ENCODE assay signal across 17 mouse cellular contexts in the genomic region with DNA sequence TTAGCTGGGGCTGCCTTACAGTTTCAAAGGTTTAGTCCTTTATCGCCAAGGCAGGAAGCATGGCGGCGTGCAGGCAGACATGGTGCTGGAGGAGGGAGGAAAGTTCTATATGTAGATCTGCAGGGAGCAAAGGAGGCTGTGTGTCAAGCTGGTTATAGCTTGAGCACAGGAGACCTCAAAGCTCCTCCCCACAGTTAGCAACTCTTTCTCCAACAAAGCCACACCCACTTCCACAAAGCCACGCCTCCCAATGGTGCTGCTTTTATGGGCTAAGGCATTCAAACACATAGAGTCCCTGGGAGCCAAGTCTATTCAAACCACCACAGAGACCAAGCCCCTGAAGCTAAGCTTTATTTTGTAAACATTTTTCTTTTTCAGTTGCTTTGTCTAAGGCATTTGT. TPM values are rescaled to one million over a fixed set of nuclear protein-coding genes. Genes with fewer than 3 reads are reported as not detected.
DNase-seq lines count a peak whose midpoint lies in the region; ATAC-seq and TF ChIP-seq lines count a peak whose summit lies in the region.
"Had no signal": no experiment of that assay in that cellular context is flagged by ENCODE, and none has a peak within 500 bp of the region (broad histone marks: within the 10 kb centered on the region; RNA-seq: fewer than 3 reads in every experiment).

No protein-coding gene starts in this region.

- no peak for ATAC-seq in CD4-positive, CD25-positive, alpha-beta regulatory T cell, adult 4 months
- ATAC-seq in liver, embryonic 13.5 days (ENCODE audit: low read depth): no peak
- no peak for ATAC-seq in liver, embryonic 11.5 days (replicated peaks; ENCODE audit: low FRiP score)
- ATAC-seq: intestine, embryonic 16.5 days had no signal

- H3K4me3 ChIP-seq in liver, embryonic 13.5 days (replicated peaks): no peak overlapping the region
- no peak overlapping the region for H3K4me3 ChIP-seq in liver, embryonic 11.5 days (ENCODE audit: low read depth, low read length)
- no peak overlapping the region for H3K4me3 ChIP-seq in ES-E14 (ENCODE audit: insufficient read depth in 1 of 2, low read depth in 1 of 2, low read length in 2 of 2, poor library complexity in 1 of 2, severe bottlenecking in 1 of 2)
- H3K4me3 ChIP-seq: embryonic facial prominence, embryonic 10.5 days; hindbrain, embryonic 12.5 days; limb, embryonic 15.5 days; neural tube, embryonic 13.5 days had no signal

- no peaks in the 10 kb centered on the region for H3K27me3 ChIP-seq in liver, embryonic 13.5 days
- no peaks in the 10 kb centered on the region for H3K27me3 ChIP-seq in liver, embryonic 11.5 days (replicated peaks; ENCODE audit: control insufficient read depth, insufficient read depth, low read length)
- H3K27me3 ChIP-seq: hindbrain, embryonic 12.5 days; limb, embryonic 15.5 days; neural tube, embryonic 13.5 days had no signal

- no peak overlapping the region for H3K4me2 ChIP-seq in liver, embryonic 13.5 days
- no peak overlapping the region for H3K4me2 ChIP-seq in liver, embryonic 11.5 days
- H3K4me2 ChIP-seq: hindbrain, embryonic 12.5 days; limb, embryonic 15.5 days; neural tube, embryonic 13.5 days had no signal

- in situ Hi-C loops in ES-E14 (cut with MboI; ENCODE audit: low sequenced_read_pairs in 2 of 2, unreplicated experiment in 2 of 2): no loop called here

- no peaks in the 10 kb centered on the region for H3K9me3 ChIP-seq in liver, embryonic 13.5 days (replicated peaks)
- H3K9me3 ChIP-seq in liver, embryonic 11.5 days (ENCODE audit: control insufficient read depth, low read length): no peaks in the 10 kb centered on the region
- no peaks in the 10 kb centered on the region for H3K9me3 ChIP-seq in ES-E14 (ENCODE audit: control insufficient read depth, insufficient read depth, low read depth, low read length)
- H3K9me3 ChIP-seq: embryonic facial prominence, embryonic 10.5 days; hindbrain, embryonic 12.5 days; limb, embryonic 15.5 days; neural tube, embryonic 13.5 days had no signal

- H3K4me1 ChIP-seq in liver, embryonic 13.5 days (replicated peaks): peaks cover 67% of the 10 kb centered on the region
- peaks cover 31% of the 10 kb centered on the region for H3K4me1 ChIP-seq in liver, embryonic 11.5 days (replicated peaks; ENCODE audit: control insufficient read depth, insufficient read depth, low read length)
- H3K4me1 ChIP-seq in ES-E14 (ENCODE audit: control insufficient read depth in 2 of 2, insufficient read depth in 2 of 2, low read length in 2 of 2, poor library complexity in 1 of 2): peaks cover 0 to 7% of the 10 kb centered on the region in 2 experiments; a peak in 2 of 4 replicates

- H3K27ac ChIP-seq in liver, embryonic 13.5 days: no peak overlapping the region
- no peak overlapping the region for H3K27ac ChIP-seq in liver, embryonic 11.5 days (ENCODE audit: low read depth, low read length)
- no peak overlapping the region for H3K27ac ChIP-seq in ES-E14 (ENCODE audit: insufficient read depth, low read depth, low read length, poor library complexity, severe bottlenecking)
- H3K27ac ChIP-seq: embryonic facial prominence, embryonic 10.5 days; hindbrain, embryonic 12.5 days; limb, embryonic 15.5 days; neural tube, embryonic 13.5 days had no signal

- H3K9ac ChIP-seq in liver, embryonic 13.5 days: no peak overlapping the region
- H3K9ac ChIP-seq in liver, embryonic 11.5 days (ENCODE audit: low read depth, low read length): no peak overlapping the region
- no peak overlapping the region for H3K9ac ChIP-seq in ES-E14 (ENCODE audit: insufficient read depth, low read depth, low read length, poor library complexity, severe bottlenecking)
- H3K9ac ChIP-seq: hindbrain, embryonic 12.5 days; limb, embryonic 15.5 days; neural tube, embryonic 13.5 days had no signal

- H3K36me3 ChIP-seq in liver, embryonic 13.5 days: peaks cover 32% of the 10 kb centered on the region
- H3K36me3 ChIP-seq in liver, embryonic 11.5 days (ENCODE audit: control insufficient read depth, insufficient read depth, low read length): peaks cover 6% of the 10 kb centered on the region; the same call in 1 of the 2 replicates
- H3K36me3 ChIP-seq in ES-E14 (ENCODE audit: control insufficient read depth, insufficient read depth, low read length, poor library complexity, severe bottlenecking): no peaks in the 10 kb centered on the region
- H3K36me3 ChIP-seq: hindbrain, embryonic 12.5 days; limb, embryonic 15.5 days had no signal

- WGBS in liver, embryonic 13.5 days (ENCODE audit: insufficient replicate concordance): 59% methylated on average over 4 of the region's 4 CpGs
- 65% methylated on average over 4 of the region's 4 CpGs for WGBS in liver, embryonic 11.5 days

- peak; percentile 24 for DNase-seq in CD4-positive, CD25-positive, alpha-beta regulatory T cell, adult 2 months (ENCODE audit: low read depth, low spot score)
- peak; percentile 32 for DNase-seq in liver, embryonic 13.5 days
- DNase-seq in liver, embryonic 11.5 days (ENCODE audit: low spot score): no peak
- DNase-seq in ES-E14 (ENCODE audit: low read depth, low spot score): peak; percentile 80
- DNase-seq in induced T-regulatory cell, adult 2 months (ENCODE audit: low read depth): peak; percentile 42
- DNase-seq in spleen, adult 18-20 months: no peak
- DNase-seq in spleen, adult 12 weeks (ENCODE audit: low spot score): no peak
- DNase-seq: cerebellum, adult 9-10 months; gastrocnemius, postnatal 36 days; layer of hippocampus, postnatal 36 days; thymus, adult 18-20 months had no signal

TF ChIP-seq in ES-E14, 5 proteins besides CTCF, POLR2A, EP300 and RAD21:
- TF ChIP-seq ZC3H11A (IDR thresholded peaks at IDR 0.05; ENCODE audit: borderline replicate concordance, low read depth, low read length) (no peak), ZNF384 (IDR thresholded peaks at IDR 0.05; ENCODE audit: low read depth, low read length) (no peak), MAFK (IDR thresholded peaks at IDR 0.05; ENCODE audit: insufficient read depth, low read depth, low read length) (no peak), CHD2 (IDR thresholded peaks at IDR 0.05; ENCODE audit: low read depth, low read length) (no peak), HCFC1 (IDR thresholded peaks at IDR 0.05; ENCODE audit: borderline replicate concordance, insufficient read depth, low read length) (no peak)

RNA-seq across cellular contexts. Expression of a gene that starts 2.3 kb away (rescaled TPM):
- polyA plus RNA-seq in CD4-positive, CD25-positive, alpha-beta regulatory T cell, adult 4 months (2017; shearing (Covaris generic)): 10 to 100 TPM; 61.7 to 71.8 TPM
- polyA plus RNA-seq in liver, embryonic 13.5 days (2015; fragmentation: Nextera tagmentation; extraction: Ambion mirVana): 38.4 and 43.5 TPM in 2 replicates
- 80.7 and 82.4 TPM in 2 replicates for polyA plus RNA-seq in liver, embryonic 11.5 days (2014; fragmentation: Nextera tagmentation; extraction: Ambion mirVana)
- total RNA-seq in ES-E14 (2012; rRNA removed): 5.0 and 6.2 TPM in 2 replicates

RNA-seq across cellular contexts. Expression of a gene that starts 20.5 kb away (rescaled TPM):
- 1 to 10 TPM; 1.4 to 2.4 TPM for polyA plus RNA-seq in CD4-positive, CD25-positive, alpha-beta regulatory T cell, adult 4 months (2017; shearing (Covaris generic))
- polyA plus RNA-seq in liver, embryonic 13.5 days (2015; fragmentation: Nextera tagmentation; extraction: Ambion mirVana): 88.8 and 96.7 TPM in 2 replicates
- 164 and 179 TPM in 2 replicates for polyA plus RNA-seq in liver, embryonic 11.5 days (2014; fragmentation: Nextera tagmentation; extraction: Ambion mirVana)
- 37.3 and 55.3 TPM in 2 replicates for total RNA-seq in ES-E14 (2012; rRNA removed)

Comparison
In these comparisons a context has a peak if more than half of its experiments do, and no peak if none do; other contexts are left out.
1. DNase-seq: peak in CD4-positive, CD25-positive, alpha-beta regulatory T cell, adult 2 months (single experiment), liver, embryonic 13.5 days (single experiment), ES-E14 (single experiment) and induced T-regulatory cell, adult 2 months (single experiment); none in liver, embryonic 11.5 days (single experiment), spleen, adult 18-20 months (0 of 2) and spleen, adult 12 weeks (single experiment).
2. RNA of a gene that starts 20.5 kb away (polyA plus RNA-seq): 164 to 179 TPM in liver, embryonic 11.5 days and 88.8 to 96.7 TPM in liver, embryonic 13.5 days; 1.4 to 2.4 TPM in CD4-positive, CD25-positive, alpha-beta regulatory T cell, adult 4 months; every median in the first group is over 10 times any median in the second.